Mouse (Mus musculus) heart, adult 2 months (tissue): ENCODE data around the gene F2r.

Experiments
- CTCF ChIP-seq: fragments of 200-600 bp; IDR thresholded peaks from 2 replicates; pipeline ENCODE4 v1.8.1; 2022; ENCODE audit warnings: antibody characterized with exemption, mild to moderate bottlenecking, moderate library complexity
- POLR2A ChIP-seq: fragments of 200-500 bp; IDR thresholded peaks from 2 replicates; pipeline ENCODE4 v1.6.1; 2011; ENCODE audit warnings: mild to moderate bottlenecking, low read depth, low read length, control low read depth; ENCODE audit not compliant: insufficient read depth

DNA sequence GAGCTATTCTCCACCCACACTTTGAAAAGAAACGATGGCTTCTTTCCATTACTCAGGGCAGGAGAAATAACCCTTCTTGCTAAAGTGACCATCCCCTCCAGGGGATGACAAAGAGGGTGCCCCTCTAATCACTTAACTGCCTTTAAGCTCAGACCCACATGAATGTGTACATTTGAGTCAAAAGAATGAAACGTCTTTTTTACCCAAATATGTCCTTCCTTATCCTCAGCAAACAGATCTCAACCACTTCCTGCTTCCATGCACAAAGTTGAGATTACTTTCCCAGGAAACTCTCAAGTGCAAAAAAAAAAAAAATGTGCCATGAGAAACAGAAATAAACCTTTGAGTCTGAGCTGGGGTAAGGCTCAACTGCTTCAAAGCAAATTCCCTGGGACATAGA, 16.2 kb upstream of the F2r start:
- no peak for TF ChIP-seq CTCF
- TF ChIP-seq POLR2A, result no peak
